Mouse (Mus musculus) heart, adult 11 months (tissue): ENCODE measurements around the gene Vmn2r66.

Source experiments
- DNase-seq: peaks from one replicate; pipeline ENCODE4 v3.0.0; 2022

The Vmn2r66 gene

GRCm38 (mm10) chr7:85012168-85012567 is at the start of gene Vmn2r66:
Gene Vmn2r66, minus strand, starts transcription at chr7:85012268.
- DNase-seq = no peak

DNA sequence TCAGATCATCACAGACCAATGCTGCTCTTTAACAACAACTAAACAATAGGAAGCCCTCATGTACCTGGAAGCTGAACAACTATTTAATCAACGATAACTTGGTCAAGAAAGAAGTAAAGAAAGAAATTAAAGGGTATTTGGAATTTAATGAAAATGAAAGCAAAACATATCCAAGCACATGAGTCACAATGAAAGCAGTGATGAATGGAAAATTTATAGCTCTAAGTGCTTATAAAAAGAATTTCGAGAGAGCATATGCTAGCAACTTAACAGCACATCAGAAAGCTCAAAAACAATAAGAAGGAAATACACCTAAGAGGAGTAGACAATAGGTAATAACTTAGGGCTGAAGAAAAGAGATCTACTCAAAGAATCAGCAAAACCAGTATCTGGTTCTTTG is 15.4 kb downstream of the Vmn2r66 start:
- no peak for DNase-seq

DNA sequence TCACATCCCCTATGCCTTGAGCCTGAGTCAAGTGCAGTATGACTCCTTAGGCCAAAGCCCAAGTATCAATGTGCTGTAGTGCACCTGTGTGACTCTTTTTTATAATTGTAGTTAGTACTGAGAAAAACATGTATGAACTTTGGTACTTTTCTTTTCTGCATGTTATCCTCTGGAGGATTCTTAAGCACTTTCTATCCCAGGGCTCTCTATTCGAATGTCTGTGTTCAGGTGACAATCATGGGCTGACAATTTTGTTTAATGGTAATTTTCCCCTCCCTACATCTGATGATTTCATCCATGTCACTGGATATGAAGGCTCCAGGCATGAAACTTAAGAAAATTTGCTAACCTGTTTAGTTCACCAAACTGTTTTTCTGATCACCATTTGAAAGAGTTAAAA is 48.1 kb downstream of the Vmn2r66 start, which contains the start of gene Vmn2r65:
TSS of gene Vmn2r65 (minus strand) at position 101 of the 400 bp plus-strand sequence.
- no peak for DNase-seq
